Comparison of ENCODE assay signal across 20 mouse cellular contexts in genomic region chr3:16819218-16820122, GRCm38 (mm10).
DNase-seq lines count a peak whose midpoint lies in the region; ATAC-seq and TF ChIP-seq lines count a peak whose summit lies in the region.
"Had no signal": no experiment of that assay in that cellular context is flagged by ENCODE, and none has a peak within 500 bp of the region (broad histone marks: within the 10 kb centered on the region; RNA-seq: fewer than 3 reads in every experiment).

No protein-coding gene starts in this region.

- H3K9ac ChIP-seq in forebrain, embryonic 12.5 days = no peak overlapping the region
- 0 out of 2 replicates have a peak overlapping the region, but pooled peaks have one; percentile 13 for H3K9ac ChIP-seq in hindbrain, embryonic 15.5 days
- no peak overlapping the region for H3K9ac ChIP-seq in neural tube, embryonic 12.5 days
- H3K9ac ChIP-seq: embryonic facial prominence, embryonic 13.5 days; stomach, embryonic 15.5 days had no signal

- no peak overlapping the region for H3K4me2 ChIP-seq in forebrain, embryonic 12.5 days
- peak overlapping the region; percentile 33 for H3K4me2 ChIP-seq in hindbrain, embryonic 15.5 days
- H3K4me2 ChIP-seq in neural tube, embryonic 12.5 days (replicated peaks) = no peak overlapping the region
- H3K4me2 ChIP-seq: embryonic facial prominence, embryonic 13.5 days; liver, embryonic 11.5 days; stomach, embryonic 15.5 days had no signal

- no peaks in the 10 kb centered on the region for H3K9me3 ChIP-seq in forebrain, embryonic 12.5 days
- H3K9me3 ChIP-seq in hindbrain, embryonic 15.5 days = no peaks in the 10 kb centered on the region
- H3K9me3 ChIP-seq in neural tube, embryonic 12.5 days = no peaks in the 10 kb centered on the region
- H3K9me3 ChIP-seq: embryonic facial prominence, embryonic 13.5 days; stomach, embryonic 15.5 days had no signal

- peaks cover 13% of the 10 kb centered on the region for H3K4me1 ChIP-seq in forebrain, embryonic 12.5 days
- peaks cover 11% of the 10 kb centered on the region; the same call in 1 of the 2 replicates for H3K4me1 ChIP-seq in hindbrain, embryonic 15.5 days (replicated peaks)
- no peaks in the 10 kb centered on the region for H3K4me1 ChIP-seq in neural tube, embryonic 12.5 days
- H3K4me1 ChIP-seq: embryonic facial prominence, embryonic 13.5 days; stomach, embryonic 15.5 days had no signal

- peak; percentile 76 for ATAC-seq in forebrain, embryonic 12.5 days (ENCODE audit: low FRiP score)
- peak; percentile 87 for ATAC-seq in hindbrain, embryonic 15.5 days (ENCODE audit: low FRiP score, low read depth)
- ATAC-seq in neural tube, embryonic 12.5 days (ENCODE audit: low FRiP score, low read depth) = peak; percentile 90
- ATAC-seq: intestine, postnatal 0 days had no signal

- TF ChIP-seq CTCF in layer of hippocampus, adult 2 months (conservative IDR thresholded peaks at IDR 0.05) = no peak

- no peak overlapping the region for H3K4me3 ChIP-seq in layer of hippocampus, adult 2 months
- no peak overlapping the region for H3K4me3 ChIP-seq in forebrain, embryonic 12.5 days (replicated peaks)
- no peak overlapping the region for H3K4me3 ChIP-seq in hindbrain, embryonic 15.5 days
- no peak overlapping the region for H3K4me3 ChIP-seq in neural tube, embryonic 12.5 days
- H3K4me3 ChIP-seq: embryonic facial prominence, embryonic 13.5 days; heart, adult 2 months; myocyte; stomach, embryonic 15.5 days had no signal

- H3K27me3 ChIP-seq in forebrain, embryonic 12.5 days = no peaks in the 10 kb centered on the region
- no peaks in the 10 kb centered on the region for H3K27me3 ChIP-seq in hindbrain, embryonic 15.5 days
- no peaks in the 10 kb centered on the region for H3K27me3 ChIP-seq in neural tube, embryonic 12.5 days (replicated peaks)
- H3K27me3 ChIP-seq: embryonic facial prominence, embryonic 13.5 days; stomach, embryonic 15.5 days had no signal

- WGBS in forebrain, embryonic 12.5 days = 70% methylated on average over 4 of the region's 4 CpGs
- WGBS in hindbrain, embryonic 15.5 days = 42% methylated on average over 4 of the region's 4 CpGs
- 65% methylated on average over 4 of the region's 4 CpGs for WGBS in neural tube, embryonic 12.5 days

- no peak for DNase-seq in layer of hippocampus, adult 2 months (ENCODE audit: low spot score in 2 of 2)
- no peak for DNase-seq in layer of hippocampus, postnatal 25 days (ENCODE audit: extremely low spot score in 1 of 2, low spot score in 1 of 2)
- DNase-seq in urinary bladder, adult 2 months (ENCODE audit: low spot score) = no peak
- DNase-seq in c-Kit-positive CD71-positive TER-119-positive erythroid progenitor cells, embryonic 14.5 days (ENCODE audit: low spot score) = no peak
- DNase-seq in adrenal gland, adult 8-10 months = no peak
- DNase-seq: cerebellum, adult 2 months; heart, adult 2 months; heart, postnatal 14 days; kidney, postnatal 36 days; lung, postnatal 36 days; right cerebral cortex, postnatal 25 days; thymus, postnatal 36 days had no signal

- no peaks in the 10 kb centered on the region for H3K36me3 ChIP-seq in forebrain, embryonic 12.5 days (replicated peaks)
- H3K36me3 ChIP-seq in hindbrain, embryonic 15.5 days = no peaks in the 10 kb centered on the region
- no peaks in the 10 kb centered on the region for H3K36me3 ChIP-seq in neural tube, embryonic 12.5 days
- H3K36me3 ChIP-seq: embryonic facial prominence, embryonic 13.5 days; stomach, embryonic 15.5 days had no signal

- peak overlapping the region; percentile 1; the same call in 1 of the 2 replicates for H3K27ac ChIP-seq in layer of hippocampus, adult 2 months
- H3K27ac ChIP-seq in forebrain, embryonic 12.5 days = peak overlapping the region; percentile 73
- H3K27ac ChIP-seq in hindbrain, embryonic 15.5 days (replicated peaks) = peak overlapping the region; percentile 89
- H3K27ac ChIP-seq in neural tube, embryonic 12.5 days = peak overlapping the region; percentile 53
- H3K27ac ChIP-seq: embryonic facial prominence, embryonic 13.5 days; heart, adult 2 months; stomach, embryonic 15.5 days had no signal

Comparison
In these comparisons a context has a peak if more than half of its experiments do, and no peak if none do; other contexts are left out.
1. H3K27ac ChIP-seq: peak in every context shown above with its lines; median percentile 89 in hindbrain, embryonic 15.5 days; 73 in forebrain, embryonic 12.5 days; 53 in neural tube, embryonic 12.5 days; 1 in layer of hippocampus, adult 2 months.